Mouse (Mus musculus) intestine, postnatal 0 days (tissue): Measurements from ENCODE around the gene Catsper3. TPM values are rescaled to one million over a fixed set of nuclear protein-coding genes. Genes with fewer than 3 reads are reported as not detected.

Experiments
- ATAC-seq: fragments of 200-750 bp; cut with Nextera tagmentation; 2 replicates; pipeline ENCODE4 v1.8.0; 2017; ENCODE audit warnings: mild to moderate bottlenecking, moderate TSS enrichment, moderate library complexity
- H3K27ac ChIP-seq: fragments of 300-500 bp; sonication (generic); 2 replicates; pipeline ENCODE4 v1.5.1; 2014; ENCODE audit warnings: mild to moderate bottlenecking, low read depth, low read length, moderate library complexity
- H3K27me3 ChIP-seq: fragments of 300-500 bp; sonication (generic); replicated peaks from 2 replicates; pipeline ENCODE4 v1.6.1; 2014; ENCODE audit warnings: low read length, mixed read lengths; ENCODE audit not compliant: control insufficient read depth, insufficient read depth
- H3K36me3 ChIP-seq: fragments of 300-500 bp; sonication (generic); 2 replicates; pipeline ENCODE4 v1.6.1; 2014; ENCODE audit warnings: mild to moderate bottlenecking, moderate library complexity; ENCODE audit not compliant: control insufficient read depth, insufficient read depth
- H3K4me1 ChIP-seq: fragments of 300-500 bp; sonication (generic); replicated peaks from 2 replicates; pipeline ENCODE4 v1.6.1; 2014; ENCODE audit warnings: antibody characterized with exemption, low read length, mixed read lengths; ENCODE audit not compliant: control insufficient read depth, insufficient read depth
- H3K4me2 ChIP-seq: fragments of 300-500 bp; sonication (generic); replicated peaks from 2 replicates; pipeline ENCODE4 v1.6.1; 2014; ENCODE audit warnings: low read depth, mild to moderate bottlenecking, moderate library complexity
- H3K4me3 ChIP-seq: fragments of 300-500 bp; sonication (generic); 2 replicates; pipeline ENCODE4 v1.5.1; 2014; ENCODE audit warnings: low read depth, low read length
- H3K9ac ChIP-seq: fragments of 300-500 bp; sonication (generic); 2 replicates; pipeline ENCODE4 v1.6.1; 2014; ENCODE audit warnings: mild to moderate bottlenecking, low read depth, low read length
- H3K9me3 ChIP-seq: fragments of 300-500 bp; sonication (generic); 2 replicates; pipeline ENCODE4 v1.6.1; 2016; ENCODE audit warnings: mixed run types; ENCODE audit not compliant: control insufficient read depth
- CTCF ChIP-seq: sonication (generic); IDR thresholded peaks from 2 replicates; pipeline ENCODE4 v1.5.1; 2016; ENCODE audit warnings: low read depth, mild to moderate bottlenecking, control low read depth, antibody characterized with exemption, moderate library complexity
- WGBS: fragments of 180-500 bp; shearing (Covaris S2); extraction: QIAGEN DNeasy Blood & Tissue Kit; methylation state at CpG from one replicate; pipeline ENCODE4 v1.1.7; 2014; 5-methylcytosine and 5-hydroxymethylcytosine counted together
- polyA plus RNA-seq: library from polyadenylated mRNA; unstranded; fragments of >200 nt; fragmentation: Nextera tagmentation; extraction: Ambion mirVana; gene quantifications from 2 replicates; pipeline ENCODE4 v1.2.1, GENCODE M21; 2015

Gene Catsper3
- polyA plus RNA-seq, 1 experiment from 2014 or later: 0.14 TPM

GRCm38 (mm10) chr13:55834667-55835066 is 50.3 kb downstream of the Catsper3 start:
- H3K4me2 ChIP-seq: no peak overlapping the region
- H3K4me1 ChIP-seq: no peaks in the 10 kb centered on the region
- no peak for TF ChIP-seq CTCF
- H3K27me3 ChIP-seq: peaks cover 87% of the 10 kb centered on the region
- 61% methylated on average over 5 of the region's 5 CpGs for WGBS
- no peak overlapping the region for H3K4me3 ChIP-seq
- no peaks in the 10 kb centered on the region for H3K36me3 ChIP-seq
- H3K27ac ChIP-seq: no peak overlapping the region
- H3K9ac ChIP-seq: no peak overlapping the region
- H3K9me3 ChIP-seq: no peaks in the 10 kb centered on the region
- no peak for ATAC-seq

- peaks cover 89% of the 10 kb centered on the region for H3K27me3 ChIP-seq
- WGBS: 6% methylated on average over 33 of the region's 33 CpGs
- H3K27ac ChIP-seq: no peak overlapping the region
- H3K4me3 ChIP-seq: peak overlapping the region; percentile 36
- no peak for ATAC-seq
- 0 out of 2 replicates have a peak overlapping the region, but pooled peaks have one; percentile 11 for H3K9ac ChIP-seq
- H3K4me1 ChIP-seq: no peaks in the 10 kb centered on the region
- no peaks in the 10 kb centered on the region for H3K9me3 ChIP-seq
- TF ChIP-seq CTCF: no peak
- H3K36me3 ChIP-seq: no peaks in the 10 kb centered on the region
- H3K4me2 ChIP-seq: peak overlapping the region; percentile 58
Observed at GRCm38 (mm10) chr13:55835548-55836097, 51.3 kb downstream of the Catsper3 start.

GRCm38 (mm10) chr13:55836142-55836625 is 51.8 kb downstream of the Catsper3 start, which contains the start of gene Pitx1:
Gene Pitx1, minus strand, starts transcription at chr13:55836192.
- peaks cover 91% of the 10 kb centered on the region for H3K27me3 ChIP-seq
- no peaks in the 10 kb centered on the region for H3K36me3 ChIP-seq
- H3K9me3 ChIP-seq: no peaks in the 10 kb centered on the region
- no peak for ATAC-seq
- no peaks in the 10 kb centered on the region for H3K4me1 ChIP-seq
- WGBS: 6% methylated on average over 31 of the region's 36 CpGs
- H3K4me2 ChIP-seq: peak within 1 kb of the TSS; percentile 58
- TF ChIP-seq CTCF: no peak
- no peak within 1 kb of the TSS for H3K27ac ChIP-seq
- H3K9ac ChIP-seq: 0 out of 2 replicates have a peak within 1 kb of the TSS, but pooled peaks have one; percentile 11
- H3K4me3 ChIP-seq: peak within 1 kb of the TSS; percentile 36

GRCm38 (mm10) chr13:55836786-55837780 is 52.7 kb downstream of the Catsper3 start:
- Histone ChIP-seq H3K4me2 (no peak overlapping the region), H3K9ac (no peak overlapping the region), H3K4me1 (no peaks in the 10 kb centered on the region), H3K27ac (no peak overlapping the region), H3K9me3 (no peaks in the 10 kb centered on the region), H3K27me3 (peaks cover 86% of the 10 kb centered on the region), H3K4me3 (peak overlapping the region; percentile 0; the same call in 1 of the 2 replicates), H3K36me3 (no peaks in the 10 kb centered on the region)
- TF ChIP-seq CTCF: no peak
- 35% methylated on average over 32 of the region's 32 CpGs for WGBS
- ATAC-seq: no peak

GRCm38 (mm10) chr13:55840223-55840622 is 55.9 kb downstream of the Catsper3 start:
- Histone ChIP-seq H3K27ac (no peak overlapping the region), H3K9me3 (no peaks in the 10 kb centered on the region), H3K4me2 (no peak overlapping the region), H3K27me3 (peaks cover 57% of the 10 kb centered on the region), H3K4me3 (no peak overlapping the region), H3K4me1 (no peaks in the 10 kb centered on the region), H3K9ac (no peak overlapping the region), H3K36me3 (no peaks in the 10 kb centered on the region)
- TF ChIP-seq CTCF: no peak
- no peak for ATAC-seq
- WGBS: 61% methylated on average over 14 of the region's 14 CpGs

GRCm38 (mm10) chr13:55843700-55844099 is 59.3 kb downstream of the Catsper3 start:
- H3K36me3 ChIP-seq: no peaks in the 10 kb centered on the region
- no peak overlapping the region for H3K27ac ChIP-seq
- peak; percentile 59 for TF ChIP-seq CTCF
- H3K27me3 ChIP-seq: peaks cover 39% of the 10 kb centered on the region; the same call in 1 of the 2 replicates
- H3K4me2 ChIP-seq: no peak overlapping the region
- H3K4me3 ChIP-seq: no peak overlapping the region
- H3K9ac ChIP-seq: no peak overlapping the region
- H3K9me3 ChIP-seq: no peaks in the 10 kb centered on the region
- H3K4me1 ChIP-seq: peaks cover 7% of the 10 kb centered on the region; the same call in 1 of the 2 replicates
- WGBS: 100% methylated on average over 1 of the region's 1 CpGs
- ATAC-seq: no peak
